Comparison of ENCODE assay signal across 8 mouse cellular contexts in the genomic region with DNA sequence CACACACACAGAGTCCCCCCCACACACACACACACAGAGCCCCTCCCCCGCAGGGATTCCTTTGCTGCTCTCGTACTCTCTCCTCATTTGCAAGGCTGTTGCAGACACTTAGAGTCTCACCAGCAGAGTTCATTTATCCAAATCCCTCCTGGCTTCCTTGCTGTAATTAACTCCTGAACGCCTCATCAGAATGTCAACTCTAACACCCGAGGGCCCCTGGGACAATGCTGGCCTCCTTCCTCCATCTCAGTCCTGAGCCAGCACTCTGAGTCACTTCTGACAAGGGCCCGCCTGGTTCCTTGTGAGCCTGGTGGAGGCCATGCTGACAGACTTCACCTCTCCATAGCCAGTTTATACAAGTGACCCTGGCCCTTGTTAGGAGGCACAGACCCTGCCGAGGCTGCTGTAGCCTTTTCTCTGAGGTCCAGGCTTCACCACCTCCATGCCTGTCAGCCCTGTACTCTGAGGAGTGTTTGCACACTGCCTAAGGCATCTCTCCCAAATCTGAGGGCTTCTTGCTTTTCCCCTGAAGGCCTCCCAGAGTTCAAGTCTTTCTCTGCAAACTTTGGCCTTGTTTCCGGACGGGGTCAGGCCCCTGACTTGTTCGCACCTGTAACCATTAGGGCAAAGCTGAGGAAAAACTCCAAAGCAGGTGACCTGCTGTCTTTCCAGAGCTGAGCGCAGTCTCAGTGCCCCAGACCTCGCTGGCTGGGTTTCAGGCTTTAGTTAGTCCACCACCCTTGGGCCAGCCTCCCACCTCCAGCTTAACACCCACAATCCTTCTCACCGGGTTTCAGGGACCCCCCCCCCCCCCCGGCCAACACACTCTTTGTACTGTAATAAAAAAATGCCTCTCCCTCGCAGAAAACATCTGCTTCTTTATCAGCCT. TPM values are rescaled to one million over a fixed set of nuclear protein-coding genes. Genes with fewer than 3 reads are reported as not detected.
A peak's percentile ranks its signal among the peaks of the same experiment; 100 is the strongest.
DNase-seq lines count a peak whose midpoint lies in the region; ATAC-seq lines count a peak whose summit lies in the region.

No protein-coding gene starts in this region.

- no peak overlapping the region for H3K9ac ChIP-seq in hindbrain, embryonic 16.5 days (ENCODE audit: low read depth, low read length)
- H3K9ac ChIP-seq in stomach, embryonic 15.5 days, result no peak overlapping the region

- H3K4me1 ChIP-seq in hindbrain, embryonic 16.5 days (ENCODE audit: control insufficient read depth, insufficient read depth, low read depth, low read length), result peaks cover 4% of the 10 kb centered on the region; the same call in 1 of the 2 replicates
- peaks cover 19% of the 10 kb centered on the region for H3K4me1 ChIP-seq in stomach, embryonic 15.5 days

- H3K4me3 ChIP-seq in hindbrain, embryonic 16.5 days (ENCODE audit: low read length), result no peak overlapping the region
- H3K4me3 ChIP-seq in stomach, embryonic 15.5 days (replicated peaks), result no peak overlapping the region

- H3K4me2 ChIP-seq in hindbrain, embryonic 16.5 days (ENCODE audit: low read length), result no peak overlapping the region
- H3K4me2 ChIP-seq in stomach, embryonic 15.5 days, result no peak overlapping the region

- peak; percentile 46 for DNase-seq in ovary, postnatal 10 days (ENCODE audit: low spot score)
- no peak for DNase-seq in ovary, adult 18-20 months (ENCODE audit: low spot score)
- peak; percentile 63 to 77 for DNase-seq in cerebellum, postnatal 25 days
- peak; percentile 69 for DNase-seq in gastrocnemius, postnatal 25 days
- peak; percentile 58 for DNase-seq in lung, postnatal 14 days

- no peaks in the 10 kb centered on the region for H3K9me3 ChIP-seq in hindbrain, embryonic 16.5 days (ENCODE audit: control insufficient read depth, low read length)
- H3K9me3 ChIP-seq in stomach, embryonic 15.5 days, result no peaks in the 10 kb centered on the region

- peak; percentile 85 for ATAC-seq in hindbrain, embryonic 16.5 days
- peak; percentile 51; the same call in 1 of the 2 replicates for ATAC-seq in stomach, embryonic 15.5 days (ENCODE audit: insufficient read depth, low FRiP score, low read depth)
- no peak; the same call in 1 of the 2 replicates for ATAC-seq in megakaryocyte, adult 5-6 weeks (ENCODE audit: poor library complexity, severe bottlenecking)

- no peaks in the 10 kb centered on the region for H3K27me3 ChIP-seq in hindbrain, embryonic 16.5 days (replicated peaks; ENCODE audit: control insufficient read depth, insufficient read depth, low read length)
- H3K27me3 ChIP-seq in stomach, embryonic 15.5 days (replicated peaks), result no peaks in the 10 kb centered on the region

- H3K36me3 ChIP-seq in hindbrain, embryonic 16.5 days (ENCODE audit: control insufficient read depth, insufficient read depth, low read length), result no peaks in the 10 kb centered on the region
- H3K36me3 ChIP-seq in stomach, embryonic 15.5 days, result no peaks in the 10 kb centered on the region

- 37% methylated on average over 13 of the region's 14 CpGs for whole genome bisulfite sequencing in hindbrain, embryonic 16.5 days
- 37% methylated on average over 14 of the region's 14 CpGs for WGBS in stomach, embryonic 15.5 days

- no peak overlapping the region; the same call in 1 of the 2 replicates for H3K27ac ChIP-seq in hindbrain, embryonic 16.5 days (ENCODE audit: low read depth, low read length)
- peak overlapping the region; percentile 58; the same call in 1 of the 2 replicates for H3K27ac ChIP-seq in stomach, embryonic 15.5 days

RNA-seq across cellular contexts. Expression of a gene that starts 45.4 kb away (rescaled TPM):
- 1 to 10 TPM; 4.0 to 4.5 TPM for total RNA-seq in gastrocnemius, postnatal 25 days (2021)
- polyA plus RNA-seq in hindbrain, embryonic 16.5 days (2015; fragmentation: Nextera tagmentation; extraction: Ambion mirVana), result 7.4 and 7.6 TPM in 2 replicates
- polyA plus RNA-seq in stomach, embryonic 15.5 days (2015; fragmentation: Nextera tagmentation; extraction: Ambion mirVana), result 5.3 and 6.0 TPM in 2 replicates
- 8.7 and 10.7 TPM in 2 replicates for total RNA-seq in megakaryocyte, adult 5-6 weeks (2015)
- total RNA-seq in megakaryocyte, adult 5-6 weeks (2017), result 7.4 and 7.8 TPM in 2 replicates

RNA-seq across cellular contexts. Expression of a gene that starts 45.7 kb away (rescaled TPM):
- total RNA-seq in gastrocnemius, postnatal 25 days (2021), result 1 to 10 TPM; 1.5 to 1.8 TPM
- polyA plus RNA-seq in hindbrain, embryonic 16.5 days (2015; fragmentation: Nextera tagmentation; extraction: Ambion mirVana), result 7.3 and 8.4 TPM in 2 replicates
- polyA plus RNA-seq in stomach, embryonic 15.5 days (2015; fragmentation: Nextera tagmentation; extraction: Ambion mirVana), result 12.2 and 13.0 TPM in 2 replicates
- total RNA-seq in megakaryocyte, adult 5-6 weeks (2015), result 11.6 and 20.2 TPM in 2 replicates
- total RNA-seq in megakaryocyte, adult 5-6 weeks (2017), result 28.9 and 34.8 TPM in 2 replicates

RNA-seq across cellular contexts. Expression of a gene that starts 55.5 kb away (rescaled TPM):
- total RNA-seq in gastrocnemius, postnatal 25 days (2021), result 1 to 10 TPM; 1.8 to 2.4 TPM
- 15.7 and 16.0 TPM in 2 replicates for polyA plus RNA-seq in hindbrain, embryonic 16.5 days (2015; fragmentation: Nextera tagmentation; extraction: Ambion mirVana)
- 9.2 and 9.9 TPM in 2 replicates for polyA plus RNA-seq in stomach, embryonic 15.5 days (2015; fragmentation: Nextera tagmentation; extraction: Ambion mirVana)
- total RNA-seq in megakaryocyte, adult 5-6 weeks (2015), result 0.38 and 2.5 TPM in 2 replicates
- total RNA-seq in megakaryocyte, adult 5-6 weeks (2017), result 0.77 and 1.0 TPM in 2 replicates

Comparison
In these comparisons a context has a peak if more than half of its experiments do, and no peak if none do; other contexts are left out.
1. RNA of a gene that starts 45.7 kb away (total RNA-seq): 11.6 to 34.8 TPM in megakaryocyte, adult 5-6 weeks; 1.5 to 1.8 TPM in gastrocnemius, postnatal 25 days; every median in the first group is over 4 times any median in the second.